Mouse (Mus musculus) liver, embryonic 13.5 days (tissue): Measurements from ENCODE around the gene Map4k3. TPM values are rescaled to one million over a fixed set of nuclear protein-coding genes. Genes with fewer than 3 reads are reported as not detected.

ENCODE experiments used
- ATAC-seq: fragments of 200-750 bp; cut with Nextera tagmentation; 2 replicates; pipeline ENCODE4 v1.8.0; 2017; ENCODE audit warnings: low read depth, mild to moderate bottlenecking, moderate number of reproducible peaks, moderate library complexity
- DNase-seq: peaks from one replicate; pipeline ENCODE4 v3.0.0; 2022
- H3K27ac ChIP-seq: fragments of 300-500 bp; sonication (generic); 2 replicates; pipeline ENCODE4 v1.5.1; 2015; ENCODE audit warnings: moderate library complexity, mild to moderate bottlenecking, inconsistent platforms
- H3K27me3 ChIP-seq: fragments of 300-500 bp; sonication (generic); 2 replicates; pipeline ENCODE4 v1.6.1; 2015; ENCODE audit warnings: mild to moderate bottlenecking, inconsistent platforms
- H3K36me3 ChIP-seq: fragments of 300-500 bp; sonication (generic); 2 replicates; pipeline ENCODE4 v1.6.1; 2015; ENCODE audit warnings: mild to moderate bottlenecking, inconsistent platforms
- H3K4me1 ChIP-seq: fragments of 300-500 bp; sonication (generic); replicated peaks from 2 replicates; pipeline ENCODE4 v1.6.1; 2015; ENCODE audit warnings: inconsistent platforms
- H3K4me2 ChIP-seq: fragments of 300-500 bp; sonication (generic); 2 replicates; pipeline ENCODE4 v1.6.1; 2015; ENCODE audit warnings: inconsistent platforms, mild to moderate bottlenecking, moderate library complexity
- H3K4me3 ChIP-seq: fragments of 300-500 bp; sonication (generic); replicated peaks from 2 replicates; pipeline ENCODE4 v1.5.1; 2015; ENCODE audit warnings: mild to moderate bottlenecking, inconsistent platforms
- H3K9ac ChIP-seq: fragments of 300-500 bp; sonication (generic); 2 replicates; pipeline ENCODE4 v1.6.1; 2015; ENCODE audit warnings: mild to moderate bottlenecking, inconsistent platforms
- H3K9me3 ChIP-seq: fragments of 300-500 bp; sonication (generic); replicated peaks from 2 replicates; pipeline ENCODE4 v1.6.1; 2016; ENCODE audit warnings: inconsistent platforms
- WGBS: fragments of 180-500 bp; shearing (Covaris S2); methylation state at CpG from one replicate; pipeline ENCODE4 v1.1.7; 2015; ENCODE audit not compliant: insufficient replicate concordance; 5-methylcytosine and 5-hydroxymethylcytosine counted together
- polyA plus RNA-seq: library from polyadenylated mRNA; unstranded; fragments of >200 nt; fragmentation: Nextera tagmentation; extraction: Ambion mirVana; gene quantifications from 2 replicates; pipeline ENCODE4 v1.2.1, GENCODE M21; 2015

The Map4k3 gene
- polyA plus RNA-seq, 1 experiment from 2014 or later: 3.3 TPM

- H3K9ac ChIP-seq: peak overlapping the region; percentile 79
- peak overlapping the region; percentile 73 for H3K4me3 ChIP-seq
- peak overlapping the region; percentile 92 for H3K4me2 ChIP-seq
- WGBS: 1% methylated on average over 45 of the region's 54 CpGs
- peaks cover 20% of the 10 kb centered on the region for H3K27me3 ChIP-seq
- H3K4me1 ChIP-seq: peaks cover 28% of the 10 kb centered on the region
- H3K9me3 ChIP-seq: 0 out of 2 replicates have a peak, but pooled peaks cover 2% of the 10 kb centered on the region
- H3K36me3 ChIP-seq: 0 out of 2 replicates have a peak, but pooled peaks cover 4% of the 10 kb centered on the region
- peak; percentile 25 for DNase-seq
- peak; percentile 43 for ATAC-seq
- peak overlapping the region; percentile 81 for H3K27ac ChIP-seq
These were observed 839 bp downstream of the Map4k3 start for GRCm38 (mm10) chr17:80727341-80727951.

- Histone ChIP-seq H3K4me3 (peak overlapping the region; percentile 73), H3K36me3 (0 out of 2 replicates have a peak, but pooled peaks cover 4% of the 10 kb centered on the region), H3K27me3 (peaks cover 20% of the 10 kb centered on the region), H3K27ac (no peak overlapping the region), H3K4me2 (peak overlapping the region; percentile 92), H3K4me1 (peaks cover 28% of the 10 kb centered on the region), H3K9me3 (0 out of 2 replicates have a peak, but pooled peaks cover 2% of the 10 kb centered on the region), H3K9ac (peak overlapping the region; percentile 79; the same call in 1 of the 2 replicates)
- DNase-seq (no peak), ATAC-seq (no peak)
- WGBS: 33% methylated on average over 8 of the region's 8 CpGs
These were observed 1.5 kb downstream of the Map4k3 start for GRCm38 (mm10) chr17:80726821-80727220.

GRCm38 (mm10) chr17:80723092-80723491, 5.2 kb downstream of the Map4k3 start:
- no peak overlapping the region for H3K27ac ChIP-seq
- H3K36me3 ChIP-seq: 0 out of 2 replicates have a peak, but pooled peaks cover 4% of the 10 kb centered on the region
- WGBS: 60% methylated on average over 6 of the region's 6 CpGs
- H3K9me3 ChIP-seq: 0 out of 2 replicates have a peak, but pooled peaks cover 2% of the 10 kb centered on the region
- no peak overlapping the region for H3K9ac ChIP-seq
- no peak overlapping the region for H3K4me2 ChIP-seq
- no peak overlapping the region for H3K4me3 ChIP-seq
- H3K27me3 ChIP-seq: peaks cover 13% of the 10 kb centered on the region
- ATAC-seq: no peak
- H3K4me1 ChIP-seq: peaks cover 14% of the 10 kb centered on the region
- no peak for DNase-seq

- Histone ChIP-seq H3K9me3 (0 out of 2 replicates have a peak, but pooled peaks cover 2% of the 10 kb centered on the region), H3K36me3 (0 out of 2 replicates have a peak, but pooled peaks cover 4% of the 10 kb centered on the region), H3K4me2 (no peak overlapping the region), H3K9ac (no peak overlapping the region), H3K4me1 (peaks cover 7% of the 10 kb centered on the region), H3K4me3 (no peak overlapping the region), H3K27ac (no peak overlapping the region), H3K27me3 (peaks cover 4% of the 10 kb centered on the region; the same call in 1 of the 2 replicates)
- DNase-seq (no peak), ATAC-seq (no peak)
- 60% methylated on average over 7 of the region's 7 CpGs for WGBS
These were observed 6.6 kb downstream of the Map4k3 start for GRCm38 (mm10) chr17:80721670-80722069.

- Histone ChIP-seq H3K4me3 (no peak overlapping the region), H3K27ac (no peak overlapping the region), H3K4me1 (no peaks in the 10 kb centered on the region; the same call in 1 of the 2 replicates), H3K9me3 (no peaks in the 10 kb centered on the region), H3K27me3 (no peaks in the 10 kb centered on the region), H3K4me2 (no peak overlapping the region), H3K36me3 (no peaks in the 10 kb centered on the region), H3K9ac (no peak overlapping the region)
- ATAC-seq (no peak), DNase-seq (no peak)
- WGBS: 70% methylated on average over 5 of the region's 5 CpGs
These were observed 9.0 kb downstream of the Map4k3 start for GRCm38 (mm10) chr17:80719309-80719708.

GRCm38 (mm10) chr17:80718243-80718642, 10.0 kb downstream of the Map4k3 start:
- Histone ChIP-seq H3K9ac (no peak overlapping the region), H3K9me3 (no peaks in the 10 kb centered on the region), H3K4me1 (no peaks in the 10 kb centered on the region; the same call in 1 of the 2 replicates), H3K4me2 (no peak overlapping the region), H3K27me3 (no peaks in the 10 kb centered on the region), H3K27ac (no peak overlapping the region), H3K36me3 (no peaks in the 10 kb centered on the region), H3K4me3 (no peak overlapping the region)
- WGBS: 41% methylated on average over 5 of the region's 5 CpGs
- DNase-seq (no peak), ATAC-seq (no peak)

- DNase-seq: no peak
- Histone ChIP-seq H3K27me3 (no peaks in the 10 kb centered on the region), H3K4me3 (no peak overlapping the region), H3K27ac (no peak overlapping the region), H3K4me1 (0 out of 2 replicates have a peak, but pooled peaks cover 8% of the 10 kb centered on the region), H3K4me2 (no peak overlapping the region), H3K9ac (no peak overlapping the region), H3K9me3 (no peaks in the 10 kb centered on the region), H3K36me3 (no peaks in the 10 kb centered on the region)
- ATAC-seq: no peak
- 70% methylated on average over 5 of the region's 5 CpGs for WGBS
These were observed 14.7 kb downstream of the Map4k3 start for GRCm38 (mm10) chr17:80713588-80713987.

GRCm38 (mm10) chr17:80709921-80710838, 18.1 kb downstream of the Map4k3 start:
- Histone ChIP-seq H3K4me1 (0 out of 2 replicates have a peak, but pooled peaks cover 8% of the 10 kb centered on the region), H3K27ac (no peak overlapping the region), H3K9me3 (no peaks in the 10 kb centered on the region), H3K4me2 (no peak overlapping the region), H3K9ac (no peak overlapping the region), H3K36me3 (no peaks in the 10 kb centered on the region), H3K27me3 (no peaks in the 10 kb centered on the region), H3K4me3 (no peak overlapping the region)
- ATAC-seq: peak; percentile 34; the same call in 1 of the 2 replicates
- DNase-seq: no peak
- 65% methylated on average over 24 of the region's 24 CpGs for WGBS

GRCm38 (mm10) chr17:80708803-80709202, 19.5 kb downstream of the Map4k3 start:
- Histone ChIP-seq H3K4me3 (no peak overlapping the region), H3K9ac (no peak overlapping the region), H3K4me2 (no peak overlapping the region), H3K4me1 (0 out of 2 replicates have a peak, but pooled peaks cover 8% of the 10 kb centered on the region), H3K27ac (no peak overlapping the region), H3K9me3 (no peaks in the 10 kb centered on the region), H3K36me3 (no peaks in the 10 kb centered on the region), H3K27me3 (no peaks in the 10 kb centered on the region)
- 65% methylated on average over 6 of the region's 6 CpGs for WGBS
- DNase-seq: no peak
- no peak for ATAC-seq

- no peak for DNase-seq
These were observed 21.1 kb downstream of the Map4k3 start for GRCm38 (mm10) chr17:80707176-80707575.

GRCm38 (mm10) chr17:80706608-80707007, 21.7 kb downstream of the Map4k3 start:
- Histone ChIP-seq H3K4me2 (no peak overlapping the region), H3K27me3 (no peaks in the 10 kb centered on the region), H3K4me3 (no peak overlapping the region), H3K36me3 (no peaks in the 10 kb centered on the region), H3K4me1 (0 out of 2 replicates have a peak, but pooled peaks cover 8% of the 10 kb centered on the region), H3K27ac (no peak overlapping the region), H3K9me3 (no peaks in the 10 kb centered on the region), H3K9ac (no peak overlapping the region)
- DNase-seq: no peak
- ATAC-seq: no peak
- WGBS: 45% methylated on average over 6 of the region's 6 CpGs

More at GRCm38 (mm10) chr17:80707176-80707575, 21.1 kb downstream of the Map4k3 start:
- H3K27ac ChIP-seq: no peak overlapping the region
- H3K9ac ChIP-seq: no peak overlapping the region
- no peaks in the 10 kb centered on the region for H3K27me3 ChIP-seq
- H3K4me1 ChIP-seq: 0 out of 2 replicates have a peak, but pooled peaks cover 8% of the 10 kb centered on the region
- H3K9me3 ChIP-seq: no peaks in the 10 kb centered on the region
- no peak for ATAC-seq
- no peaks in the 10 kb centered on the region for H3K36me3 ChIP-seq
- WGBS: 72% methylated on average over 4 of the region's 4 CpGs
- H3K4me2 ChIP-seq: no peak overlapping the region
- H3K4me3 ChIP-seq: no peak overlapping the region
